Mouse (Mus musculus) embryo, embryonic 10.5 days (tissue): ENCODE data around the gene Lfng.

ENCODE experiments used
- DNase-seq: peaks from one replicate; pipeline ENCODE4 v3.0.0-alpha.2; 2015; ENCODE audit warnings: low spot score

The Lfng gene

GRCm38 (mm10) chr5:140615321-140616109, 8.4 kb downstream of the Lfng start:
- no peak for DNase-seq

GRCm38 (mm10) chr5:140616110-140616503, 9.0 kb downstream of the Lfng start:
- no peak for DNase-seq

GRCm38 (mm10) chr5:140616691-140617090, 9.6 kb downstream of the Lfng start:
- DNase-seq, result no peak

GRCm38 (mm10) chr5:140617714-140618113, 10.6 kb downstream of the Lfng start:
- no peak for DNase-seq

GRCm38 (mm10) chr5:140619151-140619771, 12.1 kb downstream of the Lfng start:
- peak; percentile 92 for DNase-seq

GRCm38 (mm10) chr5:140619895-140620736, 13.0 kb downstream of the Lfng start:
- peak; percentile 33 for DNase-seq

GRCm38 (mm10) chr5:140621092-140621491, 14.0 kb downstream of the Lfng start:
- no peak for DNase-seq

GRCm38 (mm10) chr5:140621517-140621916, 14.4 kb downstream of the Lfng start:
- DNase-seq, result no peak

- DNase-seq, result no peak
These were observed 16.0 kb downstream of the Lfng start for GRCm38 (mm10) chr5:140622978-140623670.

- DNase-seq, result no peak
These were observed 16.7 kb downstream of the Lfng start for GRCm38 (mm10) chr5:140623791-140624190.

GRCm38 (mm10) chr5:140624238-140624637, 17.1 kb downstream of the Lfng start:
- no peak for DNase-seq

- DNase-seq, result no peak
These were observed 17.8 kb downstream of the Lfng start for GRCm38 (mm10) chr5:140624961-140625360.

- DNase-seq, result no peak
These were observed 20.5 kb downstream of the Lfng start for GRCm38 (mm10) chr5:140627580-140627979.

GRCm38 (mm10) chr5:140628995-140629394, 21.9 kb downstream of the Lfng start:
- no peak for DNase-seq

GRCm38 (mm10) chr5:140633432-140633831, 26.3 kb downstream of the Lfng start:
- no peak for DNase-seq

- no peak for DNase-seq
These were observed 27.9 kb downstream of the Lfng start for GRCm38 (mm10) chr5:140634798-140635722.

- no peak for DNase-seq
These were observed 29.4 kb downstream of the Lfng start for GRCm38 (mm10) chr5:140636316-140637057.

- no peak for DNase-seq
These were observed 29.9 kb downstream of the Lfng start for GRCm38 (mm10) chr5:140637058-140637410.

- DNase-seq, result no peak
These were observed 30.9 kb downstream of the Lfng start for GRCm38 (mm10) chr5:140637989-140638388.

- no peak for DNase-seq
These were observed 31.4 kb downstream of the Lfng start for GRCm38 (mm10) chr5:140638484-140638883.
